Mouse (Mus musculus): Measurements from ENCODE around the gene Srpk1.

The Srpk1 gene

DNA sequence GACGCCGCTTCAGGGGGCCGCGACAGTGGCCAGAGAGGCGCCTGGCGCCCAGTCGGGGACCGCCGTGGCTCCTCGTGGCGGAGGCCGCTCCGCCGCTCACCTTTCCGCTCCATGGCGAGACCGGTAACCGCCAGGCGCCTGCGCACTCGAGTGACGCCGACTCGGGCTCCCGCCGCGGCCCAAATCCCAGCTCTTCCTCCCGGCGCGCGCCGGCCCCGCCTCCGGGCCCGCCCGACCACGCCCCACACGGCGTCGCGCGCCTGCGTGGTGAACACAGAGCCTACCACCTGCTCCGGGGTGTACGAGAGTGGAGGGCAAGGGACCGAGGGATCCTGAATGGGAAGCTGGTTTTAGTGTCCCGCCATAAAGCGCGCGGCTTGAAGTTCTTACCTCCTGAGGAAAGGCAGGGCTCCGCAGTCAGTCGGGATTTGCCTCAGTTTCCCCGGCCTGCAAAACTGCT, at the start of gene Srpk1:
TSS of gene Srpk1 (minus strand) at position 410 of the 460 bp plus-strand sequence.
- DNase-seq (ENCODE audit: low read depth, low spot score) = peak; percentile 89

DNA sequence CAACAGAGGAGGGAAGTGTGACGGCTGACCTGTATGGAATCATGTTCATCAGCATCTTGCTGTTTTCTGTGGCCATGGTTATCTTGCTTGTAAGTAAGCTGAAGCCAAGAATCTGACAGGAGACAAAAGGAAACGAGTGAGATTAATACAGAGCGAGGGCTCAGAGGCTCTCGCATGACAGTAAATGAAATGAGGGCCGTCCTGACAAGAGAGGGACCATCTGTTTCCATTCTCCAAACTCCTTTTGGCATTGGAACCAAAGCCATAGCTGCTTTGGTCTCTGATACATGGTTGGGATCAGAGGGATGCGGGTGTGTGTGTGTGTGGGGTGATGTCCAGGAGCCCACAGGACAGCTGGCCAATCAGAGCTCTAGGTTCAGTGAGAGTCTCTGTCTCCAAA, 37.1 kb upstream of the Srpk1 start:
- DNase-seq (ENCODE audit: low read depth, low spot score) = no peak

DNA sequence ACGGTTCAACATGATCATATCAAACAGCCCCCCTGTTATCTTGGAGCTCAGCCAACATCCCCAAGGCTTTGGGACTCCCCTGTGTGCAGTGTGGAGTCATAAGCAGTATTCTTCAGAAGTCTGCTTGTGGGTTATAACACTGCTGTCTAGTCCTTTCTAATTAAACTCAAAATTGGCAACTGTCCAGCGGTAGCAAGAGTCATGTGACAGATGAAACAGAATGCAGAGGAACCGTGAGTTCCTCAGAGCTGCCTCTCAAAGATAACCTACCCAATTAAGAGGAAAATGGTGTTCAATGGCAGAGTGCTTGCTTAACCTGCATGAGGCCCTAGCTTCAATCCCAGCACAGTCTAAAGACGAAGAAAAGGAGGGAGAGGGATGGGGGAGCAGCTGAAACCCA, 35.4 kb upstream of the Srpk1 start:
- no peak for DNase-seq (ENCODE audit: low read depth, low spot score)

DNA sequence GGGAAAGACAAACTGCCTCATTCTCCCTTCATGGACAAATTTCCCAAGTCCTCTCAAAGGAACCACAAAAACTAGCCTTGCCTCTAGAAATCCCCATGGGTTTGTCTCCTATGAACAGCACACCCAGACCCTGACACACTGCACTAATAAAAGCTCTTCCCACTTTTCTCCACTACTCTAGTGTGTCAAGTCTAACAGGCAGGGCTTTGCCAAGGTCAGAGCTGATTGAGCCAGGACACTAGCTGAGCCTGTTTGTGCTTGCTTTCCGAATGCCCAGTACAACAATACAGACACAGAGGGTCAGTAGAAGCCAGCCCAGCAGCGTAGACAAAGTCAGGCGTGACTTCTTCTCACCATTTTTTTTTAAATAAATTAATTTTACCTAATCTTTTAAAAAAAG, 27.8 kb upstream of the Srpk1 start:
- no peak for DNase-seq (ENCODE audit: low read depth, low spot score)

DNA sequence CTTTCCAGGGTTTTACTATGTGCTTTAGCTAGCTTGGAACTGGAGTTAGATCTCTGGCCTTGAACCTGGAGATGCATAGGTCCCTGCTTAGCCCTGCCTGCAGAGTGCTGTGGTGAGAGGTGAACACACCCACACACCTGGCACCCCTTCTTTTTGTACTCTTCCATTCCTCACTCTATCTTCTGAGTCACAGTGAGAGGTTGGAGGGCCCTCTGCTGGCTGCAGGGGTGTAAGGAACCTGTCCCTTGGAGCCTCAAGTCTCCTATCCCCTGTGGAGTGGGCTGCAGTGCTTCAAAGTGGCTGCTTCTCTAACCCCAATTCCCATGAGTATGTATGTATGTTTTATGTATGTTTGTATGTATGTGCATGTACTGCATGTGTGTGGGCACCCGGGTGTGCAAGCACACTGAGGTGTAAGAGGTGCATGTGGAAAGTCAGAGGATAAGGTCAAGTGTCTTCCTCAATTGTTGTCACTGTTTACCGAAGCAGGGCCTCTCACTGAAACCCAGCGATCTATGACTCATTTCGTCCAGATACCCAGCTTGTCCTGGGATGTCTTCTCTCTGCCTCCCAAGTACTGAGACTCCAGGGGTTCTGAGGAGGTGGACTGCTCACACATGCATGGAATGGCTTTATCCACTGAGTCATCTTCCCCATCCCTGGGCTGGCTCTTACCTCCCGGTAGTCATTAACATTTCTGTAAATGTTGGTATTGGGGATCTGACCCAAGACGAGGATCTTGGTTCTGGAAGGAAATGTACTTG, 26.3 kb upstream of the Srpk1 start:
- DNase-seq (ENCODE audit: low read depth, low spot score) = no peak

DNA sequence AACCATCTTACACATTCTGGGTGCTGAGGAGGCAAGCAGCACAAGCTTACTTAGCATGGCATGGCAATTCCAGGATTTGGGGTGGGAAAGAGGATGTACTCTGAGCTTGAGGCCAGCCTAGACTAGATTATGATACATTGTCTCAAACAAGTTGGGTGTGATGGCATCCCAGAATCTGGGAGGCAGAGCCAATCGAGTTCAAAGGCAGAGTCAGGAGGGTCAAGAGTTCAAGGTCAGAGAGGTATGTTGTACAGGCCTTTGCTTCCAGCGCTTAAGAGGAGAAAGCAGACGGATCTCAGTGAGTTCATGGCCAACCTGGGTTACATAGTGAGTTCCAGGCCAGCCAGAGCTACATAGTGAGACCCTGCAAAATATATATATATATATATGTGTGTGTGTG, 23.7 kb upstream of the Srpk1 start:
- no peak for DNase-seq (ENCODE audit: low read depth, low spot score)

DNA sequence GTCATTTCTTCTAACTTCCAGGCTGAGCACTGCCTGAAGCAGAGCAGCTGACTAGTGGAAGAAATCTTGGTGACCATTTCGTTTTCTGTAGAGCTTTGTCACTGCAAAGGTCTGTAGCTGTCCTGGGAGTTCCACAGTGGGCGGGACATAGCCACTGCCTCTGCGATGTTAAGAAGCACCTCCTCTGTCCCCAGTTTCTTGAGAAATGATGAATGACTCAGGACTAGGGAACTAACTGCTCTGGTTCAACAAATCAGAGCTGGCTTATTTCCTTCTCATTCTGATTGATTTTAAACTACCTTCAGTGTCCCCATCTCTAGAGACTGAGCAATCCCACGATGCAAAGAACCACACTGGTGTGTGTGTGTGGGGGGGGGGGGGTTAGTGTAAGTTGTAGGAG, 21.6 kb upstream of the Srpk1 start:
- DNase-seq (ENCODE audit: low read depth, low spot score) = no peak

DNA sequence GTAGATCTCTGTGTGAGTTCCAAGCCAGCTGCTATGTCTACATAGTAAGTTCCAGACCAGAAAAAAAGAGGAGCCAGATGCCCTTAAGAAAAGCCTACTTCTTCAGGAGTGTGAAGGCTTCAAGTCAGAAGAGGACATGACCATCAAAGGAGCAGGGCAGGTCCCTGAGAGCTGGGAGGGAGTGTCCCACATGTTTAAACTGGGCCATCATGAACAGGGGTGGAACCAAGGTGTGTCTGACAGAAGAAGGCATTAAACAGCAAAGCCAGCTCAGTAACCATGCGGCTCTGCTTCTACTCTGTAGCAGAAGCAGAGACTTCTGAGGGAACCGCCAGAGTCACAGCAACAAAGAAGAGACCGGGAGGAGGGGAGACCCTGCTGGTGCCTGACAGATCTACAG, 21.2 kb upstream of the Srpk1 start:
- no peak for DNase-seq (ENCODE audit: low read depth, low spot score)

DNA sequence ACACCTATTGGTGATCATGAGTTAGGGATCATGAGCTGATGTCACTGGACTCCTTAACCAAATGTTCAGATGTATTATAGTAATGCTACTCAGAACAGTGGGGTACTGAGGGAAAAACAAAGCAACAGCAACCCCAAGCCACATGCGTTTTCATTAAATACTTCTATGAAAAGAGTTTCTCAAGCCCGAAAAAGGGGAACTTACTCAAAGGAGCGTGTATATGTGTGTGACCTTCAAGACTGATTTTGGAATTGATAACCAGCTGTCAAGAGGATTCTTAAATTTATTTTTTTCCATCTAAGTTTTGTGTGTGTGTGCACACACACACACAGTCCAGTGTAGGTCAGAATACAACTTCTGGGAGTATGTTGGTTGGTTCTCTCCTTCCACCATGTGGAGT, 17.6 kb upstream of the Srpk1 start:
- DNase-seq (ENCODE audit: low read depth, low spot score) = no peak

DNA sequence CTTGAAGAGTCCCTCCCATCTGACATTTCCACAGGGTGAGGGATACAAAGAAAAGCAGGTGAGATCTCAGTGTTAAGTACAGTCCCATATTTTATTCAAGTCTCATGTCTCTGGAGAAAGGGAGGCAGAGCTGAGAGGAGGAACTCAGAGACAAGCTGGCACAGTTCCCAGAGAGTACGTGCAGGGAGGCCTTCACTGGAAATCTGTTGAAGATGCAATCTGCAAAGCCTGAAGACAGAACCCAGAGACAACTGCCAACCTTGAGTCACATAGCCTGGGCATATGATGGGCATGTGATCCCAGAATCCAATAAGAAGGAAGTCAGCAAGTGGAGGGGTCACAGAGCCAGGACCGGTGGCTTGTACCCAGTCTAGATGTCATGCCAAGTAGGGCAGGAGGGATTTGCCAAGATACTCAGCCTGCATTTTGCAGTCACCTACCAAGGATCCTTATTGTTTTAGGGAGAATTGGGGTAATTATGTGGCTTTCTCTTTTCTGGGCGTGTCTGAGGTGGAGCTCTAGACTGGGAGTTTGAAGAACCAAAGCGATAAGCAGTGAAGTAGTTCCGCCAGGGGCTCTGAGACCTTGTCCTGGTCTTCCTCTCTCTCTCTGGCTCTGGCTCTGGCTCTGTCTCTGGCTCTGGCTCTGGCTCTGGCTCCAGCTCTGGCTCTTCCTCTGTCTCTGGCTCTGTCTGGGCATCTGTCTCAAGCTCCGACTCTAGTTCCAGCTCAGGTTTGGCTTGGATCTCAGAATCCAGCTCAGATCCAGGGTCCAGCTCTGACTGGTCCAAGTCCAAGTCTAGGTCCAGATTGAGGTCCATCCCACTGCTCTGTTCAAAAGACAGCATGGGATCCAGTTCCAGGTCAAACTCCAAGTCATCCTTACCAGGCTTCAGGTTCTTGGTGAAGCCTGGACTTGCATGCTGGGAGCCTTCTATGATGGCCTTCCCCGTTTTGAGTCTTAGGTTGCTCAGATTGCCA, 15.5 kb upstream of the Srpk1 start:
- DNase-seq (ENCODE audit: low read depth, low spot score) = no peak

DNA sequence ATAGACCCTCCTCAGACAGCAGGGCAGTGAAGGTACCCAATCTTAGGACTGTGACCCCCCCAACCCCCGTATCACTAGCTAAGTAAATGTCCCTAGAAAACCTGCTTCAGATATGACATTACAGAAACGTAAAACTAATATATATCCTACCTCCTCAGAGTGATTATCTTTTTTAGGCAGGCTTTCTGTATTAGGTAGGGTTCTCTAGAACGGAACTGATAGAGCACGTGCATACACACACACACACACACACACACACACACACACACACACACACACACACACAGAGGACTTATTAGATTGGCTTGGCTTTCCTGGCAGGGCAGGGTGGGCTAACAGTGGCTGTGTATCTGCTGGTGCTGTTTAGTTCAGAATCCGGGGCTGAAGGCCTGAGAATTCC, 13.3 kb upstream of the Srpk1 start:
- no peak for DNase-seq (ENCODE audit: low read depth, low spot score)

DNA sequence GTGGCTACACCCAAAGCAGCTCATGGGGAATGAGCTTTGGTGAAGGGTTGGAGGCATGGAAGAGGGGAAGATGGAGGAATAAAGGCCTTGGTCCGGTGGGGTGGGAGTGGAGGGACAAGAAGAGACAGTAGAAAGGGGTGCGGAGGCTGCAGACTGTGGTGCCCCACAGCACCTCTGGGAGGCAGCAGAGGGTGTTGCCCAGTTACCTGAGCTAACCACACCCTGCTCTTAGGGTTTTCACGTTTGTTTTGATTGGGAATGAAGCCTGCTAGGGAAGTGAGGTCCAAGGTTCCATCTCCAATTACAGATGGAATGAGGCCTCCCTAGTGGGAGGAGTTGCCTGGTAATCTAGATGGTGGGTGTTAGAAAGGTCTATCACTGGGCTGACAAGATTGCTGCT, 6.6 kb upstream of the Srpk1 start:
- DNase-seq (ENCODE audit: low read depth, low spot score) = no peak

DNA sequence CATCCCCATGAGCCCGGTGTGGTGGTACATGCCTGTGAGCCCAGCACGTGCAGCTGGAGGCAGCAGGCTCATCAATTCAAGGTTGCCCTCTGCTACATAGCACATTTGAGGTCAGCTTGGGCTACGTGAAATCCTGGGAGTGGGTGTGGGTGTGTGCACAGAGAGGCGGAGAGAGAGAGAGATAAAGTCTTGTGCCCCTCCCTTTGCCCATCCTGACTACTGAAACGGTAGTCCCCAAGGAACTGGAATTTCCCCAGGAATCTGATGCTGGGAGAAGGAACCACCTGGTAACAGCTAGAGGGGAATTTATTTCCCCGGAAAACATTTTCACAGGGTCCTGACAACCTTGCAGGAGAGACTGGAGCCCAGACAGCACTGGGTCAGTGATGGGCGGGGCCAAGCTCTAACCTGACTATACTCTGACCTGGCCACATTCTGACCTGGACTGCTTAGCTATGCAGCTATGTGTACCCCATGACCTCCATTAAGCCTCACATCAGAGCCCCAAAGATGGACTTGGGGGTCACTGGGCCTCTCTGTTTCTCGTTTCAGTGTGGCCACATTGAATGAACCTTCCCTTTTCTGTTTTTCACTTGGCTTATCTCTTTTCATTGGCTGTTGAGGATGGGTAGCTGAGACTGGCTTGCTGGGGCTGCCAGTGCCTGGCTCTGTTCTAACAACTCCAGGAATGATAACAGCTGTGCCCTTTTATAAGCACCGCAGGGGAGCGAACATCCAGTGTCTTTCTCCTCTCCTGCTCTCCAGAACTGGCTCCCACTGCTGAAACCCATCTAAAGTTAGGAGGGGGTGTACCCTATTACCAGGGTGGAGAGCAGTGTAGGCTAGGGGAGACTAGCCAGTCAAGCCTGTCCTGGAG, 6.0 kb upstream of the Srpk1 start:
- no peak for DNase-seq (ENCODE audit: low read depth, low spot score)

DNA sequence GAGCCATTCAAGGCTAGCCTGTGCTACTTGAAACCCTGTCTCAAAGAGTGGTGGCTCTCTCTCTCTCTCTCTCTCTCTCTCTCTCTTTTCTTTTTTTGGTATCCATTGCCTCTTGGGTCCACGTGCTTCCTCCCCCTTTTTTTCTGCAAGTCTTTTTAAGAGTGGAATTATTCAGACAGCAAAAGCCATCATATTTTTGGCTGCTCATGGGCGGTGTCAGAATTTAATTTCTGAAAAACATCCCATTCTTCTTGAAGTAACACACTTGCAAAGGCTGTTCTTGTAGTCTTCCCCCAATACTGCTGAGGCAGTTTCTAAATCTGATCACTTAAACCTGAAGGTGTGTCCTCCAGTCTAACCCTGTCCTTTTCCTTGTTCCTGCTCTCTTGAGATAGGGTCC, 4.4 kb upstream of the Srpk1 start:
- no peak for DNase-seq (ENCODE audit: low read depth, low spot score)

DNA sequence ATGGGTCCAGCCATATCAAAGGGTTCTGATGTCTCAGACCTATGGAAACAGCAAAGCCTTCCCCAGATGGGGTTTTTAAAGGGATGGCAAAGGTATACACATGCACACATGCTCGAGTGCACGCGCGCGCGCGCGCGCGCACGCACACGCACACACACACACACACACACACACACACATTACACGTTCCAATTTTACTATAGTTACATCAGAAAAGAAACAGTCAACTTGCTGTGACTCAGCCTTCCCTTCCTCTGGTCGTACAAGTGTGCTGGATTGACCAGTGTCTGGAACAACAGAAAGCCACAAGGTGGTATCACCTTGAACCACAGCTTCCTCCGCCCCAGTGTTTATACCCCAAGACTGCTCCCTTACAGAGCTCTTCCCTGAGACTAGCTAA, 2.8 kb upstream of the Srpk1 start:
- DNase-seq (ENCODE audit: low read depth, low spot score) = no peak

DNA sequence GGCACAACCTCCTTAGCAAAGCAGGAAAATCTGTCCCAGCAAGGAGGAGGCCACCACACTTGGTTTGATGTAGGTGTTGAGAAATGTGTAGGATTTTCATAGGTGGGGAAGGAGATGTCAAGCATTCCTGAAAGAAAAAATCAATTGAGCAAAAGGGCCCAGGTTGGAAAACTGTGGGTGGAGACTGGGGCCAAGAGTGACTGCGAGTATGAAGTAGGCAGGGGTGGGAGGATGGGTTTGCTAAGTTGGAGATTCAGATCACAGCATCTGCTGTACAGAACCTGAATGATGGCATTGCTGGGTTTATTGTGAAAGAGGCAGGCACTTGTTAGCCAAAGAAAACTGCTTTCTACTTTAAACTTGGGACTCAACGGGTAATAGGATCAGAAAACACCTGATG, 2.3 kb upstream of the Srpk1 start:
- DNase-seq (ENCODE audit: low read depth, low spot score) = no peak

DNA sequence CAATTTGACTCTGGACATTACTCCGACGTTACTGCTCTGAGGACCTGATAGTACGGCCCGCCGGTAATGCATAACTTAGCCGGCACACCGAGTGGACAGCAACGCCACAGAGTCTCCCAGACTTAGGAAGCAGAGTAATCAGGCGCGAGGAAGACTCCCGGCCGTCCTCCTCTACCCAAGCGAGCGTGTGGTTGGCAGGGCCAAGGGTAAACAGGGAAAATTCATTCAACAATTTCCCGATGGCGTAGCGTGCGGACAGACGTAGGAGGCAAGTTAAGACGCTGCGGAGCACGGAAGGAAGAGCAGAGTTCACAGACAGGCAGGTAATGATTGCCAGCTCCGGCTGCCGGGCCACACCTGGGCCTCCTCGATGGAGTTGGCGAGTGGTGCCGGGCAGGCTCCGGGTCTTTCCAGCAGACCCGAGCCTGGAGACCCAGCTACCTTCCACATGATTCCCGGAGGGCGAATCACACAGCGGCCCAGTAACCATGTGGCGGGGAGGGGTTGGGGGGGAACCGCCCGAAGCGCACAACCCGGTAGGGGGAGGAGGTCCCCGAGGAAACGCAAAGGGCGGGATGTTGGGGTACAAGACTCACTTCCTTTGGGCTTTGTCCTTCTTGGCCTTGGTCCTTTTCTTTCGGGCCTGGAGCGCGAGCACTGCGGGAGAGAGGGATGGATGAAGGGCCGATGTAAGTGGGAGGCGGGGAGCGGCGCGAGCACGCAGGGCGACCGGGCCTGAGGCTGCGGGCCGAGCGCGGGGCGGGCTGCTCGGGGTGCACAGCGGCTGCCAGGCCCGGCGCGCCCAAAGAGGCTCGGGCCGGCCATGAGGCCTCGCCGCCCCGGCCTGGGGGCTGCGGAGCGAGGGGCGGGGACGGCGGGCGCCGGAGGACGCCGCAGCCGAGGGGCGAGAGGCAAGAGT, 869 bp downstream of the Srpk1 start:
- DNase-seq (ENCODE audit: low read depth, low spot score) = peak; percentile 70

DNA sequence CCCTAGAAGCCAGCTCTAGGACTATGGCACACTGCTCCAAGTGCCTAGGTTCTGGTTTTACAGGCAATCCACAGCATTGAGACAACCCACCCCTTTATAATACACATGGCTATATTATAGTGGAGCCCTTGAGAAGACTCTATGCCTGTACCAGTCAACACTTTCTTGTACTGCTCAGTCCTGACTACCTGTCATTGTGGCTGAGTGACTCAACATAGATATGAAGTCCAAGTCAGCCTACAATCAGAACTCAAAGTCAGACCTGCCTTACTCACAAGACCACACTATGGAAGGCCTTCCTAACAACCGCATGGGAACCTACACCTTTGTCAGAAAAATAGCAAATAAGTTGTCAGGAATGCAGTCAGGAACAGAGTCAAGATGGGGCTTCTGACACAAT, 3.7 kb downstream of the Srpk1 start:
- no peak for DNase-seq (ENCODE audit: low read depth, low spot score)

DNA sequence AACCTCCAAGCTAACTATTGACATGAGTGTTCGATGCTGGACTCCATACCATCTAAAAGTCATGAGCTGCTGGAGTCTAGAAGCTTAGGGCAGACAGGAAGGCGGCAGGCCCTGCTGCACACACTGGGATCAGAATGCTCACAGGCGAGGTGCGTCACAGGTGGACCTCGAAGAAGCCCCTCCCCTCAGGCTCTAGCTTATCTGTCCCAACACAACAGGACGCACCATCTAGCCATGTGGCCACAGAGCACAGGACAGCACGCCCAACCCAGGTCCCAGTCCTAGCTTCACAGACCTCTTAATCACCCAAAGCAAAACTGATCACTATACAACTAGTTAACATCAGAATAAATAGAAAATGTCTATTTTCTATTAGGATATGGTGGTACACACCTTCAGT, 4.4 kb downstream of the Srpk1 start:
- DNase-seq (ENCODE audit: low read depth, low spot score) = no peak

DNA sequence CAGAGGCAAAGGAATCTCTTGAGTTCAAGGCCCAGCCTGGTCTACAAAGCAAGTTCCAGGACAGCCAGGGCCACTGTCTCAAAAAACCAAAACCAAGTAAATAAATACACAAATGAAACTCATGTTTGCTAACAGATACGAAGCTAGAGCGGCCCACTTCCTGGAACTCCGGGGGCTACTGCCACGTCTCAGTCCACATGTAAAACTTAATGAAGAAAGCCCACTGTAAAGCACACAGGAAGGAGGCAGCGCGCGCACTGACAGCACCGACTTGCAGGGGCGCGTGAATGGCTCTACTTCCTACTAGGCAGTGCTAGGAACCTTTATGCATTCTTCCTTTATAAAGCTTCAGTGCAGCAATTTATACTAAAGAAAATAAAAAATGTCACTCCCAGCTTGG, 4.9 kb downstream of the Srpk1 start:
- no peak for DNase-seq (ENCODE audit: low read depth, low spot score)

DNA sequence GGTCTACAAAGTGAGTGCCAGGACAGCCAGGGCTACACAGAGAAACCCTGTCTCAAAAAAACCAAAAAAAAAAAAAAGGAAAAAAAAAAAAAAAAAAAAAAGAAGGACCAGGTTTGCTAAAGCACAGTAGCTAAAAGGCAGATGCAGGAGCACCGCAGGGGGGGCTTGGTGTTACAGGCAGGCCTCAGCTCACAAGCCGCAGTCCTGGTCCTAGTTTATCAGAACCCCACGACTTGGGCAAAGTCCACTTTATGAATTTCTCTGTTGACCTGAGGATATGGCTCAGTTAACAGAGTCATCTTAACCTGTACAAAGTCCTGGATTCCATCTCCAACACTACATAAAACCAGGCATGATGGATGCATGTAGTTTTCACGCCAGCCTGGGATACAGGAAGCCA, 7.2 kb downstream of the Srpk1 start:
- DNase-seq (ENCODE audit: low read depth, low spot score) = no peak

All from forelimb bud, embryonic 11.5 days (tissue).